Mouse (Mus musculus) bone marrow macrophage, adult 2 months (primary cell): ENCODE data around the gene Trib3.
A peak's percentile ranks its signal among the peaks of the same experiment; 100 is the strongest.

Experiments used
- CTCF ChIP-seq: IDR thresholded peaks from 2 replicates; pipeline ENCODE4 v1.5.1; 2012; ENCODE audit warnings: low read depth, mild to moderate bottlenecking, low read length, moderate library complexity
- POLR2A ChIP-seq: IDR thresholded peaks from 2 replicates; pipeline ENCODE4 v1.6.1; 2012; ENCODE audit warnings: mild to moderate bottlenecking, low read depth, low read length, borderline replicate concordance

GRCm38 (mm10) chr2:152293179-152293726 lies 50.6 kb downstream of the Trib3 start:
- TF ChIP-seq CTCF (no peak), POLR2A (0 out of 2 replicates have a peak, but pooled peaks have one; percentile 36)
